Mouse (Mus musculus): Measurements from ENCODE around the gene Prkn. TPM values are rescaled to one million over a fixed set of nuclear protein-coding genes. Genes with fewer than 3 reads are reported as not detected.

Prkn gene
- polyA plus RNA-seq, 1 experiment, result 16.7 TPM

DNA sequence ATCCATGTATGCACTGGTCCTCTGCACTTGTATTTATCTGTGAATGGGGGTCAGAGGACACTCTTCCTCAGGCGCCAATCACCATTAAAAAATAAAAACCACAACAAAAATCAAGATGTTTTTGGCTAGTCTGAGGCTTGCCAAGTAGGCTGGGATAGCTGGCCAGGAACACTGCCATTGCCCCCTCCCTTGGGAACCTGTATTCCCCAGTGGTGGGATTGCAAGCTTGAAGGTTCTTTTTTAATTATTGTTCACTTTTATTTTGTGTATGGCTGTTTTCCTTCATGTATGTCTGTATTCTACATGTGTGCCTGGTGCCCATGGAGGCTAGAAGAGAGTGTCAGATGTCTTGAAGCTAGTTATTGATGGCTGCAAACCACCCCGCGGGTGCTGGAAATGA lies 664.3 kb downstream of the Prkn start:
- Histone ChIP-seq H3K27ac (ENCODE audit: insufficient read depth, low read length) (no peak overlapping the region), H3K4me1 (ENCODE audit: control insufficient read depth, insufficient read depth, low read length) (no peaks in the 10 kb centered on the region), H3K4me3 (replicated peaks; ENCODE audit: insufficient read depth, low read depth, low read length) (no peak overlapping the region), H3K27me3 (ENCODE audit: control insufficient read depth, insufficient read depth, low read length) (no peaks in the 10 kb centered on the region)
- 93% methylated on average over 3 of the region's 3 CpGs for WGBS
- TF ChIP-seq POLR2A (IDR thresholded peaks at IDR 0.05; ENCODE audit: borderline replicate concordance, insufficient read depth, low read length), result no peak
- no peak for TF ChIP-seq CTCF (IDR thresholded peaks at IDR 0.05; ENCODE audit: borderline replicate concordance, insufficient read depth, low read depth, low read length)
- DNase-seq, result no peak

DNA sequence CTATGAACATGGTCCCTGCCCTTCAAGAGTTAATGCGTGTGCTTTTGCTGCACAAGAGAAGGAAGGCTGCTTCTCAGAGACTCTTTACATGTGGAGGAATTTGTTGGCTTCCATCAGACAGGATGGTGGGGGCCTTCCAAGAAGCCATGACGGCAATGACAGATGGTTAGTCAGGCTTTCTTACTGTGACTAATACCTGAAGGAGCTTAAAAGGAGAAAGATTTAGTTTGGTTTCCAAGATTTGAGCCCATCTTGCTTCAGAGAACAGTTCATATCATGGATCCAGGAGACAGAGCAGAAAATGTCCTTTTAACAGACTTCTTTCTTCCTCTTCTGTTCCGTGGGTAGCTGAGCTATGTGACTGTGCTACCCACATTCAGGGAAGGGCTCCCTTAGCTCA lies 666.9 kb downstream of the Prkn start:
- H3K4me3 ChIP-seq (replicated peaks; ENCODE audit: insufficient read depth, low read depth, low read length), result no peak overlapping the region

DNA sequence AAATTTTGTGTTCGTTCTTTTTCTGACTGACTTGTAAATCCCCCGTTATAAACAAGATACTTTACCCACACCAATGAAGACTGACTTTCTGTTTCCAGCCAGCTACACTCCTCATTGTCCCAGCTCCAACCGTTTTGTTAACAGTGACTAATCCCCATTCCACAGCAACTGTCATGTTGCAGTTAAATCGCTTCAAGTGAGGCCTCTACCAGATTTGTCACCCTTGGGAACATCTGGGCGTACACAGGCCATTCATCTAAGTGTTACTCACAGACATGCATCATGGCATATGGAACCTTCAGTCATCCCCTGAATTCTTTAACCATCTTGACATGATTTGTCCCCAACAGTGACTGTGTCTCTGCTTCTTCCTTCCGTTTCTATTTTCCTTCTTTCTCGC lies 669.9 kb downstream of the Prkn start:
- no peak for DNase-seq
- Histone ChIP-seq H3K4me3 (replicated peaks; ENCODE audit: insufficient read depth, low read depth, low read length) (no peak overlapping the region), H3K27ac (ENCODE audit: insufficient read depth, low read length) (no peak overlapping the region), H3K27me3 (ENCODE audit: control insufficient read depth, insufficient read depth, low read length) (no peaks in the 10 kb centered on the region), H3K4me1 (ENCODE audit: control insufficient read depth, insufficient read depth, low read length) (no peaks in the 10 kb centered on the region)
- 74% methylated on average over 7 of the region's 7 CpGs for WGBS
- TF ChIP-seq POLR2A (IDR thresholded peaks at IDR 0.05; ENCODE audit: borderline replicate concordance, insufficient read depth, low read length), result no peak
- TF ChIP-seq CTCF (IDR thresholded peaks at IDR 0.05; ENCODE audit: borderline replicate concordance, insufficient read depth, low read depth, low read length), result no peak

More for the DNA sequence above, 666.9 kb downstream of the Prkn start:
- TF ChIP-seq CTCF (IDR thresholded peaks at IDR 0.05; ENCODE audit: borderline replicate concordance, insufficient read depth, low read depth, low read length) (no peak), POLR2A (IDR thresholded peaks at IDR 0.05; ENCODE audit: borderline replicate concordance, insufficient read depth, low read length) (no peak)
- WGBS, result 70% methylated on average over 3 of the region's 3 CpGs
- H3K4me1 ChIP-seq (ENCODE audit: control insufficient read depth, insufficient read depth, low read length), result no peaks in the 10 kb centered on the region
- no peak for DNase-seq
- H3K27ac ChIP-seq (ENCODE audit: insufficient read depth, low read length), result no peak overlapping the region
- no peaks in the 10 kb centered on the region for H3K27me3 ChIP-seq (ENCODE audit: control insufficient read depth, insufficient read depth, low read length)

DNA sequence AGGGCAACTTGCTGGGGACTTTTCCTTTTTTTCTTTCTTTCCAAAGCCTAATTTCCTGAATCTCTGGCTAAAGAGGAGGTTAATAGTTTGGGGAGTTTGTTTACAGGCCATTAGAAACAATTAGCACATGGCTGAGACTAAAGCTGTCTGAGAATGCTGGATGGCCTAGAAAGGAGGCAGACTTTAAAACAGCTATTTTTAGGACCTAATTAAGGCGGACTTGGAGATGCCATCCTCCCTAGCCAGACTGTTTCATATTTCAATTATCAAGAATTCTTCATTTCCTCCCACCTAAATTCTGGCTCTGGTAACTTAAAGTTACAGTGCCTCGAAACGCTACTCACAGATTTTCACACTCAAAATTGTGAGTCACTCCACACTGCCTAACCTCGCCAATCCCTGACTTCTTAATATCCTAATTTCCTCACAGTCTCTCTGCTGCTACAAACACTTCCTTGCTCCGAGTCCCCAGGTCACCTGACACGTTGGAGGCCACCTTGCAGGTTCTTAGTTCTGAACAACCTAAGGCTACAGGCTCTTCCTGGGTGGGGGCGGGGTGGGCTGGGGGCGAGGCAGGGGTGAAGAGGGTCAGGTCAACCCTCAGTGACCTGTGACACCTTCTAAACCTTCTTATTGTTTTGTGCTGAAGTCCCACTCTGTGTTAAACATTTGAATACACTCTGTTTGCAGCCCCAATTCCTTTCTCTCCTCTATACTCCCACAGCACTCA lies 674.0 kb downstream of the Prkn start:
- DNase-seq, result peak in 1 of 2 experiments; percentile 28
- Histone ChIP-seq H3K4me3 (replicated peaks; ENCODE audit: insufficient read depth, low read depth, low read length) (no peak overlapping the region), H3K27me3 (ENCODE audit: control insufficient read depth, insufficient read depth, low read length) (no peaks in the 10 kb centered on the region), H3K27ac (ENCODE audit: insufficient read depth, low read length) (no peak overlapping the region), H3K4me1 (ENCODE audit: control insufficient read depth, insufficient read depth, low read length) (no peaks in the 10 kb centered on the region)
- TF ChIP-seq POLR2A (IDR thresholded peaks at IDR 0.05; ENCODE audit: borderline replicate concordance, insufficient read depth, low read length) (no peak), CTCF (IDR thresholded peaks at IDR 0.05; ENCODE audit: borderline replicate concordance, insufficient read depth, low read depth, low read length) (no peak)
- 55% methylated on average over 8 of the region's 8 CpGs for WGBS

DNA sequence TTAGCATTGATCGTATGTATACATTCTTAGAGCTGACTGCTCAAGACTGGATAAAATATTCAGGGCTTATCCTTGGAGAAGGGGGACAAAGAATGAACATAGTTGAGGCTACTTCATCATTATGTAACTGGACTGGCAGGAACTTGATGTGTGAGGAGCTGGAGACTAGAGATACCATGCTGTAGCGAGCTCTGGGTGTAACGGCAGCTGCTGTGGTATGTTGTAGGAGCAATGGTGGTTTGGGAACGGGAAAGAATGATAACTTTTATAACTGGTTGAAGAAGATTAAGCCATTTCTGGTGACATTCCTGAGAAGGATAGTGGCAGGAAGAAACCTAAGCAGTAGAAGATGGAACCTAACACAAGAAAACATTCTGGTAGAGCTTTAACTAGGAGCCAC lies 675.4 kb downstream of the Prkn start:
- WGBS, result 93% methylated on average over 4 of the region's 4 CpGs
- Histone ChIP-seq H3K27me3 (ENCODE audit: control insufficient read depth, insufficient read depth, low read length) (no peaks in the 10 kb centered on the region), H3K4me3 (replicated peaks; ENCODE audit: insufficient read depth, low read depth, low read length) (no peak overlapping the region), H3K4me1 (ENCODE audit: control insufficient read depth, insufficient read depth, low read length) (no peaks in the 10 kb centered on the region), H3K27ac (ENCODE audit: insufficient read depth, low read length) (no peak overlapping the region)
- TF ChIP-seq CTCF (IDR thresholded peaks at IDR 0.05; ENCODE audit: borderline replicate concordance, insufficient read depth, low read depth, low read length) (no peak), POLR2A (IDR thresholded peaks at IDR 0.05; ENCODE audit: borderline replicate concordance, insufficient read depth, low read length) (no peak)
- DNase-seq, result no peak

DNA sequence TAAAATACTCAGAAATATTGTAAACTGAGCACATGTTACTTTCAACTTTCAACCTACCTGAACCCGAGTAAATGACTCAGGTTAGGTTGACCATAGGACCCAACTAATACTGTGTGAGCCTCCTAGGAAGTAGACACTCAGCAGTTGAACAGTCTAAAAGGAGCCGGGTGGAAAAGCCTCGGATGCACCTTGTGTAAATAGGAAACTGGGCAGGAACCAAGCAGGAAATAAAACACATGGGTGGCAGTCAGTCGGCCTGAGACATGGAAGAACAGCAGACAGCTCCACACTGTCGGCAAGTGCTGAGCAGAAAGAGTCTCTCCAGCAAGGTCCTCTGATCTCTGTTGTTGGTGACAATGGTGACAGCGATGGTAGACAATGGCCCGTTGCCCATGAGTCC lies 676.0 kb downstream of the Prkn start:
- DNase-seq, result no peak
- TF ChIP-seq POLR2A (IDR thresholded peaks at IDR 0.05; ENCODE audit: borderline replicate concordance, insufficient read depth, low read length), result no peak
- TF ChIP-seq CTCF (IDR thresholded peaks at IDR 0.05; ENCODE audit: borderline replicate concordance, insufficient read depth, low read depth, low read length), result no peak
- H3K27ac ChIP-seq (ENCODE audit: insufficient read depth, low read length), result no peak overlapping the region

DNA sequence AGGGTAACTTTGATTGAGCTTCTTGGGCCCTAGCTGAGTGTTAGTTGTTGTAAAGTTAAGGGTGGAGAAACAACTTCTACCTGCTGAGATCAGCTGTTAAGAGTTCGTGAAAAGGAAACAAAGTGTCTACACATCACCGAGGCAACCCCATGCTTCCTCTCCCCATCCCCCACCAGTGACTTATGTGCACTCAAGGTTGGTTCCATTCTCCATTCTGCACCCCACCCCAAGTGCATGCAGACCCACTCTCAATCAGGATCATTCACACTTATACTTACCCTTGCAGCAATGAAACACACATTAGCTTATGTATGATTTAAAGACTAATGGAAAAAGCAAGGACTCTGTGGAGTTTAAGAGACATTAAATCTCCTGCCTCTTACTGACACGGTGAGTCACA lies 691.9 kb downstream of the Prkn start:
- no peaks in the 10 kb centered on the region for H3K27me3 ChIP-seq (ENCODE audit: control insufficient read depth, insufficient read depth, low read length)
- H3K4me1 ChIP-seq (ENCODE audit: control insufficient read depth, insufficient read depth, low read length), result no peaks in the 10 kb centered on the region
- TF ChIP-seq POLR2A (IDR thresholded peaks at IDR 0.05; ENCODE audit: borderline replicate concordance, insufficient read depth, low read length) (no peak), CTCF (IDR thresholded peaks at IDR 0.05; ENCODE audit: borderline replicate concordance, insufficient read depth, low read depth, low read length) (no peak)
- DNase-seq, result no peak
- WGBS, result 57% methylated on average over 3 of the region's 3 CpGs
- H3K27ac ChIP-seq (ENCODE audit: insufficient read depth, low read length), result no peak overlapping the region
- H3K4me3 ChIP-seq (replicated peaks; ENCODE audit: insufficient read depth, low read depth, low read length), result no peak overlapping the region

More for the DNA sequence above, 676.0 kb downstream of the Prkn start:
- Histone ChIP-seq H3K4me1 (ENCODE audit: control insufficient read depth, insufficient read depth, low read length) (no peaks in the 10 kb centered on the region), H3K4me3 (replicated peaks; ENCODE audit: insufficient read depth, low read depth, low read length) (no peak overlapping the region), H3K27me3 (ENCODE audit: control insufficient read depth, insufficient read depth, low read length) (no peaks in the 10 kb centered on the region)
- 87% methylated on average over 7 of the region's 7 CpGs for WGBS

DNA sequence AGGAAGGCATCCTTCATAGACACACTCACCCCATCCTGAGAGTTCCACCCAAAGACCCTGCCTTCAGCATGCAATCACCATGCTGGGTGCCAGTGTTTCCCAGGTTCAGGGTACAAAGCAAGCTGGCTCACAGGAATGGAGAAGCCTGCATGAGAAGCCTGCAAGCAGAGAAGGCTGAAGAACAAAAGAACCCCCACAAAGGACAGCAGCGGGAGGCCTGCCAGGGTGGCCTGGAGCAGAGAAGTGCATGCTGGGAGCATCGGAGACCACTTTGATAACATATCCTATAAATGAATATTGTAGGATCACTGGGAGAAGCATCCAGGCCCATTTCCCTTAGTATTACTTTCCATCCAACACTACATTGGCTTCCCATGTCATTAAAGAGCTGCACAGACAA lies 692.6 kb downstream of the Prkn start:
- no peak for TF ChIP-seq CTCF (IDR thresholded peaks at IDR 0.05; ENCODE audit: borderline replicate concordance, insufficient read depth, low read depth, low read length)
- no peak for TF ChIP-seq POLR2A (IDR thresholded peaks at IDR 0.05; ENCODE audit: borderline replicate concordance, insufficient read depth, low read length)

More for the DNA sequence above, 692.6 kb downstream of the Prkn start:
- no peak for DNase-seq
- Histone ChIP-seq H3K4me1 (ENCODE audit: control insufficient read depth, insufficient read depth, low read length) (no peaks in the 10 kb centered on the region), H3K27me3 (ENCODE audit: control insufficient read depth, insufficient read depth, low read length) (no peaks in the 10 kb centered on the region), H3K4me3 (replicated peaks; ENCODE audit: insufficient read depth, low read depth, low read length) (no peak overlapping the region), H3K27ac (ENCODE audit: insufficient read depth, low read length) (no peak overlapping the region)
- 84% methylated on average over 2 of the region's 2 CpGs for WGBS

All from cerebellum, adult 2 months (tissue).